Mouse (Mus musculus) cerebellum, adult 2 months (tissue): ENCODE results near the gene Lamp2. TPM values are rescaled to one million over a fixed set of nuclear protein-coding genes. Genes with fewer than 3 reads are reported as not detected.
"Not testable (repeated sequence)": the region's sequence is repeated elsewhere in the genome, so short reads cannot be mapped to it uniquely, and the experiment has no call there.

Experiments
- DNase-seq, 2 experiments: peaks; one replicate each; pipeline ENCODE4 v3.0.0; 2021
- H3K27ac ChIP-seq: fragments of 200-500 bp; 2 replicates; pipeline ENCODE4 v1.5.1; 2012; ENCODE audit warnings: low read length, control low read depth, inconsistent platforms; ENCODE audit not compliant: insufficient read depth
- H3K27me3 ChIP-seq: fragments of 200-500 bp; 2 replicates; pipeline ENCODE4 v1.6.1; 2012; ENCODE audit warnings: inconsistent platforms, mild to moderate bottlenecking, low read length, moderate library complexity; ENCODE audit not compliant: control insufficient read depth, insufficient read depth
- H3K4me1 ChIP-seq: fragments of 200-500 bp; 2 replicates; pipeline ENCODE4 v1.6.1; 2011; ENCODE audit warnings: low read length; ENCODE audit not compliant: control insufficient read depth, insufficient read depth
- H3K4me3 ChIP-seq: fragments of 200-500 bp; replicated peaks from 2 replicates; pipeline ENCODE3; 2011; ENCODE audit warnings: mild to moderate bottlenecking, low read depth, low read length, control low read depth; ENCODE audit not compliant: insufficient read depth
- CTCF ChIP-seq: fragments of 200-500 bp; IDR thresholded peaks from 2 replicates; pipeline ENCODE4 v1.5.1; 2011; ENCODE audit warnings: low read depth, mild to moderate bottlenecking, control low read depth, low read length, moderate library complexity, borderline replicate concordance; ENCODE audit not compliant: insufficient read depth
- POLR2A ChIP-seq: fragments of 200-500 bp; IDR thresholded peaks from 2 replicates; pipeline ENCODE4 v1.6.1; 2011; ENCODE audit warnings: low read length, control low read depth, borderline replicate concordance; ENCODE audit not compliant: insufficient read depth
- WGBS: fragments of 180-500 bp; shearing (Covaris S2); methylation state at CpG from one replicate; pipeline ENCODE4 v1.1.7; 2018; 5-methylcytosine and 5-hydroxymethylcytosine counted together
- polyA plus RNA-seq: library from polyadenylated mRNA; depleted of rRNA; stranded (reverse); fragments of >200 nt; gene quantifications from 2 replicates; pipeline ENCODE4 v1.2.3, GENCODE M21; 2012

Gene Lamp2
- polyA plus RNA-seq, 1 experiment, result 64.7 TPM

- H3K4me1 ChIP-seq, result no peaks in the 10 kb centered on the region
- no peak overlapping the region for H3K4me3 ChIP-seq
- H3K27me3 ChIP-seq, result no peaks in the 10 kb centered on the region
- WGBS, result 93% methylated on average over 3 of the region's 3 CpGs
- no peak overlapping the region for H3K27ac ChIP-seq
- TF ChIP-seq POLR2A (no peak), CTCF (no peak)
- DNase-seq, result no peak
These were observed 33.2 kb downstream of the Lamp2 start for GRCm38 (mm10) chrX:38423096-38423495.

GRCm38 (mm10) chrX:38422396-38422795, 33.9 kb downstream of the Lamp2 start:
- TF ChIP-seq CTCF (no peak), POLR2A (no peak)
- H3K4me1 ChIP-seq, result no peaks in the 10 kb centered on the region
- WGBS, result 64% methylated on average over 3 of the region's 3 CpGs
- H3K27ac ChIP-seq, result no peak overlapping the region
- H3K27me3 ChIP-seq, result no peaks in the 10 kb centered on the region
- H3K4me3 ChIP-seq, result no peak overlapping the region
- no peak for DNase-seq

GRCm38 (mm10) chrX:38403879-38404278, 52.4 kb downstream of the Lamp2 start:
- H3K27ac ChIP-seq, result no peak overlapping the region
- DNase-seq, result no peak
- TF ChIP-seq POLR2A, result no peak
- no peak for TF ChIP-seq CTCF
- H3K27me3 ChIP-seq, result no peaks in the 10 kb centered on the region
- no peak overlapping the region for H3K4me3 ChIP-seq
- 44% methylated on average over 3 of the region's 3 CpGs for WGBS
- no peaks in the 10 kb centered on the region for H3K4me1 ChIP-seq

DNA sequence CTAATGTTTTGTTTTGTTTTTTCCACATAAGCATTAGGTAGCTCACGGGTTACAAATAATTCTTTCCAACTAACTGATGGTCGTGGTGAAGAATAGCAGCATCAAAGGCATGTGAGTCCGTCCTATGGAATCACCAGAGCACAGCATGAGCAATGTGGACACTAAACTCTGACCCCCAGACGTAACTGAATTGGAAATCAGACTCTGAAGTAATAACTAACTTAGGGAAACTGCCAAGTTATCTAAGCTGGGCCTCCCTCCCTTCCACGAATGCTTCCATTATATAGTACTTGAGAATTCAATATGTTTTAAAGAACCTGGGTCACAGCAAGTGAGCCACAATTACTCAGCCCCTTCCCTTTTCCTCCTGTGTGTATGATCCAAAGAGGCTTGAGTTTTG, 53.3 kb downstream of the Lamp2 start:
- Histone ChIP-seq H3K4me3 (no peak overlapping the region), H3K4me1 (no peaks in the 10 kb centered on the region), H3K27ac (no peak overlapping the region), H3K27me3 (no peaks in the 10 kb centered on the region)
- 78% methylated on average over 5 of the region's 5 CpGs for WGBS
- no peak for TF ChIP-seq CTCF
- TF ChIP-seq POLR2A, result no peak
- no peak for DNase-seq

- WGBS, result 22% methylated on average over 6 of the region's 6 CpGs
- TF ChIP-seq CTCF (no peak), POLR2A (no peak)
- Histone ChIP-seq H3K27ac (no peak overlapping the region), H3K4me3 (no peak overlapping the region), H3K4me1 (no peaks in the 10 kb centered on the region), H3K27me3 (no peaks in the 10 kb centered on the region)
- DNase-seq, result no peak
These were observed 54.2 kb downstream of the Lamp2 start for GRCm38 (mm10) chrX:38402004-38402403.

DNA sequence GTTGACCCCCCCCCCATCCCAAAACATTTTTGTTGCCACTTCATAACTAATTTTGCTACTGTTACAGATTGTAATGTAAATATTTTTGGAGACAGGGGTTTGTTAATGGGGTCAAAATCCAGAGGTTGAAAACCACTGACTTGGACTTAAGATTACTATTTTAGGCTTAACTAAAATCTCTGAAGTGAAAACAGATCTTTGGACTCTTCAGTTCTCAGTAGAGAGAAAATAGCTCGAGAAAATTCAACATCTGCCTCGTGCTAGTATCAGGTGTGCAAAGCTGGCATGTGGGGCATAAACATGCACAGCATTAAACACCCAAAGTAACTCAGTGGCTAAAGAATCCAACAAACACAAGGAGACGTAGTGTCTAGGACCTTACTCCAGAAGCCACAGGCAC, 55.6 kb downstream of the Lamp2 start:
- TF ChIP-seq POLR2A (no peak), CTCF (no peak)
- 80% methylated on average over 3 of the region's 3 CpGs for WGBS
- H3K4me3 ChIP-seq, result no peak overlapping the region
- no peak overlapping the region for H3K27ac ChIP-seq
- DNase-seq, result no peak
- H3K4me1 ChIP-seq, result no peaks in the 10 kb centered on the region
- no peaks in the 10 kb centered on the region for H3K27me3 ChIP-seq

- Histone ChIP-seq H3K27ac (no peak overlapping the region), H3K27me3 (no peaks in the 10 kb centered on the region)
- WGBS, result 94% methylated on average over 1 of the region's 1 CpGs
These were observed 56.6 kb downstream of the Lamp2 start for GRCm38 (mm10) chrX:38399671-38400070.

DNA sequence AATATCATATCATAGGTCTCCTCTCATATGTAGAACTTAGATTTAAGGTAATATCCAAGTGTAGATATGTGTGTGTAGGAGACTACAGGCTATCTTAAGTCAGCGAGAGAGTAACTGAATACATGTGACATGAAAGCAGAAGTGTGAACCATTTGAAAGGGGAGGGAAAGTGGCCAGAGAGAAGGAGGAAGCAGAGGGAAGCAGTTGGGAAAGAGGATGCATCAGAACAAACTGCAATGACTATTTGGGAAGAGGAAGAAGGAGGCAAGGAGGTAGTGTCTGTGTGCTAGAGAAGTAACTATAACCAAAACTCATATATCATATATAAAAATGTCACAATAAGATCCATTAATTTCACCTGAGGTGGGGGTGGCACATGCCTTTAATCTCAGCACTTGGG, 83.1 kb downstream of the Lamp2 start:
- not testable (repeated sequence) for H3K27me3 ChIP-seq, H3K4me3 ChIP-seq, H3K4me1 ChIP-seq, DNase-seq, H3K27ac ChIP-seq
- WGBS, result 77% methylated on average over 1 of the region's 1 CpGs

More at GRCm38 (mm10) chrX:38399671-38400070, 56.6 kb downstream of the Lamp2 start:
- no peak overlapping the region for H3K4me3 ChIP-seq
- no peaks in the 10 kb centered on the region for H3K4me1 ChIP-seq
- no peak for DNase-seq
- no peak for TF ChIP-seq POLR2A

DNA sequence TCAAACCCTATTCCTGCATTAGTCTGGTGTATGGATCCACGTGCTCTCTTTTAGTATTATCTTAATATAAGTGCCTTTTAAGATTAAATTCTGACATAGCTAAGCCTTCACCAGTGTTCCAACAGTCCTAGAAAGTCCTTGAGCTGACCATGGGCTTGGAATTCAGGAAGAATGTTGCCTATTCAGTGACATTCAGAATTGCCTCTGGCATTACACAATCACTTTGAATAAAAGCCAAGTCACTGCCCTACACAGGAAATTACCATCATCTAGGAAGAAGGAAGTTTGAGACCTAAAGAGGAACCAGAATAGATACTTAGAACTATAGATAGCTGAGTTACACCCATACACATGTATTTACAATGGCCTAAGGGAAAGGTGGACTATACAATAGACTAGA, 91.6 kb downstream of the Lamp2 start:
- H3K4me3 ChIP-seq, H3K27me3 ChIP-seq, H3K27ac ChIP-seq, H3K4me1 ChIP-seq, DNase-seq: not testable (repeated sequence)
- WGBS, result 44% methylated on average over 1 of the region's 1 CpGs
